Mouse (Mus musculus) lung, postnatal 36 days (tissue): Measurements from ENCODE around the gene Dnm3.

Experiments
- DNase-seq: peaks from one replicate; pipeline ENCODE4 v3.0.0; 2022; ENCODE audit warnings: mixed read lengths

The Dnm3 gene

DNA sequence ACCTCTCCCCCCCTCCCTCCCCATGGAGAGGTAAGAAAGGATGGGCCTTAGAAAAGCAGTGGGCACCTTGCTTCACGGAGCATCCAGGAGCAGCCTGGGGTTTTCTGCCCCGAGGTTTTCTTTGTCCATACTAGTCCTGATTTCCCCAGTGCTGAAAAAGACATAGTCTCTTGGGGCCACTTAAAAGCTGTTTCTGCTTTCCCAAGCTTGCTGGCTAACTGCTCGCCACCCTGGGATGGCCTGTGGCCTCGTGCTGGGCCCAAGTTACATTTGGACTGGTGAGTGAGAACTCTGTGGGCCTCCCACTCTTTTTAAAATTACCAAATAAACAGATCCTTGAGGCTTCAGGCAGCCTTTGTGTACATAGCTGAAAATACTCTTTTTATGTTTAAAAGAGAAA lies 500.5 kb downstream of the Dnm3 start:
- DNase-seq: no peak

DNA sequence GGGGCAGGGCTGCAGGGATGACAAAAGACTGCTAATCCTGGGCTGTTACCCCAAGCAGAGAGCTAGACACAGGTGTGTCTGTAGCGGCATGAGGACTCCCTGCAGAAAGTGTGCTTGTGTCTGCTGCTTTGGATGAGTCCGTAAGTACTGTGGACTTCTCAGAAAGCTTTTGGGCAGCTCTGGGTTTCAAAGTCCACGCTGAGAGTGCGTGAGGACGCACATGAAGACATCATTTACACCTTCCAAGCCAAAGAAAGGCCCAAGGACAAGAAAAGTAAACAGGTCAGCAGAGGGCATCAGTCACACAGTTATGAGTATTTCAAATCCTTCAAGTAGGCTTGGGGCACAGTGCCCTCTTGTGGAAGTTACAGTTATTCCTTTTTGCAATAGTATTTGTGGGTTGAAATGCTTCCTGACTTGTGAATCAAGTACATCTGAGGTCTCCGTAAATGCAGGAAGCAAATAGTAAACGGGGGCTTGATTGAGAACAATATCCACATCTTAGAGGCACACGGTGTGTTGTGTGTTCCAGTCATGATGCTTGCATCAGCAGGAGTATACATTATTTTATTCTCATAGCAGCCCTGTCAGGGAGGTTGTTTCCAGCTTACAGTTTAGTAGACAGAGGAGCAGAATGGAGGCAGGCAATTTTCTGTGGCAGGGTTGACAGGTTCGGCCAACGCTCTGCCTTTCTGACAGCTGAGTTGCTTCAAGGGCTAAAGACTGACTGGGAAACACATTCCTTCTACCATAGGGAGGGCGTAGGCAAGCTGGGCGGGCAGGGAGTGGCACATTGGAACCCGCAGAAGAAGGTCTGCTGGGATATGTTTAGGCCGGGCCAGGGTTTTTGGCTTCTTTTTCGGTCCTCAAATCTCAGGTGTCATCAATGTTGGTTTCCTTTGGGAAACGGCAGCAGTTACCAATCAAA lies 501.3 kb downstream of the Dnm3 start:
- DNase-seq: peak; percentile 95

DNA sequence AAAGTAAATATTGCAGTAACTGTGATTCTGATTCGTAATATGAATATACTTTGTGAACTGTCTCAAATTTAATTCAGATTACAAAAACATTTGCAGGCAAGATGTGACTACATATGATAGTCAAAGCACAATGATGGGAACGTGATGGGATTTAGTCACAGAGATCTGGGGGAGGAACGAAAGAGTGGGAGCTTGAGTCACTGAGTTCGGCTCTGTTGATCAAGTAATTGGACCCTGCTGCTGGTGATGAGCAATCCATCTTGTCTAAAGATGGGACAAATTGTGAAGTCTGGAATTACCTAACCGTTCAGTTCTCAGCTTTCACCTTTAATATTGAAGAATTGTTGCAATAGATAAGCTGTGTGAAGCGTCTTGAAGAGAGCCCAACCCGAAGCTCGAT lies 505.6 kb downstream of the Dnm3 start:
- DNase-seq: no peak

DNA sequence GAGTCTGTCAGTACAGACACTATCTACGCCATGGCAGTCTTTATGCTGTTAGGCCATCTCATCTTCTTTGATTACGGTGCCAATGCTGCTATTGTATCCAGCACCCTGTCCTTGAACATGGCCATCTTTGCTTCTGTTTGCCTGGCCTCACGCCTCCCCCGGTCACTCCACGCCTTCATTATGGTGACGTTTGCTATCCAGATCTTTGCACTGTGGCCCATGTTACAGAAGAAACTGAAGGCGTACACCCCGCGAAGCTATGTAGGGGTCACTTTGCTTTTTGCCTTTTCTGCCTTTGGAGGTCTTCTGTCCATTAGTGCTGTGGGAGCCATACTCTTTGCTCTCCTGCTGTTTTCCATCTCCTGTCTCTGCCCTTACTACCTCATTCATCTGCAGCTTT lies 507.0 kb downstream of the Dnm3 start:
- DNase-seq: no peak

DNA sequence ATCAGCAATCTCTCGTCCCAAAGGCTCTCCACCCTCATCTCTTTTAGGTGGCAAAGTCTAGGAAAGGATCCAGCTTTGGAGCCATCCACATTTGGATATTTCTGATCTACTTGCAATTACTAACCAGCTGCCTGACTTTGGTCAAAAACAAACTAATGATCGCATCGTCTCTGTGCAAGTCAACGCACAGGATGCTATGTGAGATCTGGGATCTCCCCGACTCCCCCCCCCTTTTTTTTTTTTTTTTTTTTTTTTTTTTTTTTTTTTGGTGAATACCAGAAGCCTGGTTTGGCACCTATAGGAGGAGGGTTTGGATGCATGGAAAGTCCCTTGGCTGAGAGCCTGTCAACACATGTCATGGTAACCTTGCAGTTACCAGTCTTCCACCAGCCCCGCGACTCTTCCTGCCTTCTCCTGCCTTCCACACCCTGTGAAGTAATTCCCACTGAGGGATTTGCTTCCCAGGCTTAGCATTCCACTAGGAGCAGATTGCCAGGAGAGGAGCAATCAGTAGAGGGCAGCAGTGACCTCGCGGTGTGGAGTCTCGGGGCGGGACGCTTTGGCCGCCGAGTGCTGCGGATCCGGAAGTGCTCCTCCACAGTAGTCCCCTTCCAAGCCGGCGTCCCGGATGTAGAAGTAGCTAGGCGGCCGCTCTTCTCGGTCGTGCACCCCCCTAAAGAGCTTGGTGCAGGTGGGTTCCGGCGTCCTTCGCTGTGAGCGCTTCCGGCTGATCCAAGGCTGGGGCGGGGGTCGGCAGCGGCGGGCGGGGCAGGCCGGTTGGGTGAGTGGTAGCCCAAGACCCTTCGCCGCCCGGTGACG lies 509.0 kb downstream of the Dnm3 start, which contains the start of gene Pigc:
Gene Pigc (plus strand): TSS at position 598 of the 819 bp plus-strand sequence.
- peak; percentile 98 for DNase-seq

DNA sequence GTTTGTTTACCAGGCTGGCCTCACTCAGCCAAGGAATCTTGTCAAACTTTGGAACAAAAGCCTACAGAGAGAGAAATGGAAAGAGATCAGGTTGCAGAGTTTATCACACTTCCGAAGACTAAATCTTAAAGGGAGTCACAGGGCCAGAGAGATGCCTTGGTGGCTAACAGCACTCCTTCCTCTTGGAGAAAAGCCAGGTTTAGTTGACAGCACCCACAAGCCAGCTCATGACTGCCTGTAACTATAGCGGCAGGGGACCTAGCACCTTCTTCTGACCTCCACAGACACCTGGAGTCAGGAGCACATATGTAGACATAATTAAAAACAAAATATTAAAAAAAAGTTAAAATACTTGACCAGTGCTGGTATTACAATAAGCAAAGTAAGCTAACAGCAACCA lies 509.9 kb downstream of the Dnm3 start:
- no peak for DNase-seq

DNA sequence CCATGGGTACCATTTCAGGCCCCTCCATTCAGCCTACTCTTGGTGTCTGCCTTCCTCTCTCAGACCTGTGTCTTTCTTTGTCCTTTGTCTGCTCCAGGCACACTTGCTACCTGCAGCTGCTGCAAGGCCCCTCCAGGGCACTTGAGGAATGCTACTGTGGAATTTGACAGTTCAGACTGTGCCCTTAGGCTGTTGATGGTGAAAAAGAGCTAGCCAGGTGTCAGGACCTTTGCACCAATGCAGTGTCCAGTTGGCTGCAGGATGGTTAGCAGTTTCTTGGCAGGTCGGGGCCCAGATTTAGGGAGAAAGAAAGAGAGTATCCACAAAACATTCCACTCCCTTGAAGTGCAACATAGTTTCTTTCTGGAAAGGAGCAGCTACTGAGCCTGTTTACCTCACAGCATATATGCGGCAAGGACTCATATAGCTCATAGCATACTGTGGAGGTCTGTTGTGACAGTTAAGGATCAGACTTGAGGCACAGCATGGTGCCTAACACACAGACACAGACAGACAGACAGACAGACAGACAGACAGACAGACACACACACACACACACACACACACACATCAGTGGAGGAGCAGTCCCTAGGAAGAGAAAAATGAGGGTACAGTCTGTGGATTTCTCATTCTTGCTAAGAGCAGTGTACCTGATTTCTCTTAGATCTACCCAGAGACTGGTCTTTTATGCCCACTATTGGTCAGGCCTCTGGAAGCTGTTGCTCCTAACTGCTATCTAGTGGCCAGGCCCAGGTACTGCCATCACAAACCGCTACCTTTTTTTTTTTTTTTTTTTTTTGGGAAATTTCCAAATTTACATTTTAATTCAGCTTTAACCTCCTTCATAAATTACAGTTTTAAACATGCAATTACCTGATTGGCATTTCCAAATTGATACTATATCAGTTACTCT lies 515.1 kb downstream of the Dnm3 start:
- no peak for DNase-seq

DNA sequence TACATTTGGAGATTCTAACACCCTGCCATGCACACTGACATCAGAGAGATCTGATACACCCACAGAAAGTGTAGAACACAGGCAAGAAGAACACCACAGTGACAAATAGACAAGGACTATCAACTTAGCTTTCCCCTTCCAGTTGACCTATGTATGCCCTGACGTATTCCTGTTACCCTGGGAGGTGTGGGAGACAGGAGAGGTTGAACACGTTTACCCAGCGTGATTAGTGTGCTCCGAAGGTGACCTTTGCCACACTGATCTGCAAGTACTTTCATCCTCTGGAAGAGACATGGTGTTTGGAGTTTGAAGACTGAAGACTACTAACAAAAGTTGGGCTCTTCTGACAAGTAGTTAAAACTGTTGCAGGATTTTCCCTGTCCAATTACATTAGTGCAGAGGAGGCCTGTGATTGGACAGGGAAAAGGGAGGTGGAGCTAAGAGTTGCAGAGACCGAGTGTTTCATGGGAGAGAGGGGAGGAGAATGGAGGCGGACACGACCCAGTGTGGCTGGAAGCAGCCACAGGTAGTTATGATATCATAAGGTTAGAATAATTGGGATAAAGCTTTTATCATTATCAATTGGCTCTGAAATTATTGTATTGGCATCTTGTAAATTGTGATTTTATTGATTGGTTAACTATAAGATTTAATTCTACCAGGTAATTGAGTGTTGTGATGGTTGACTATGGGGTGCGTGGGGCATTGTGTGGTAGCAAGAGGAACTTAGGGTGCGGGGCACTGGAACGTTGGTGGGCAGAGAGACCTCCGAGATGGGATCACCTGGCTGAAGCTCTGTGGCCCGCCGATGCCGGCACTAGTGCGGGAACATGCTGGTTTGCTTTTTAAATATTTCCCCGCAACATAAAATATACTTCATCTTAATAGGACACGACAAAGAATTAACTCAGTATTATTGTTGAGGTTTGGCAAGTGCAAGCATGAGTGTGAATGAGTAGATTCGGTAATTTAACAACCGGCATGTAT lies 519.6 kb downstream of the Dnm3 start:
- DNase-seq: no peak

DNA sequence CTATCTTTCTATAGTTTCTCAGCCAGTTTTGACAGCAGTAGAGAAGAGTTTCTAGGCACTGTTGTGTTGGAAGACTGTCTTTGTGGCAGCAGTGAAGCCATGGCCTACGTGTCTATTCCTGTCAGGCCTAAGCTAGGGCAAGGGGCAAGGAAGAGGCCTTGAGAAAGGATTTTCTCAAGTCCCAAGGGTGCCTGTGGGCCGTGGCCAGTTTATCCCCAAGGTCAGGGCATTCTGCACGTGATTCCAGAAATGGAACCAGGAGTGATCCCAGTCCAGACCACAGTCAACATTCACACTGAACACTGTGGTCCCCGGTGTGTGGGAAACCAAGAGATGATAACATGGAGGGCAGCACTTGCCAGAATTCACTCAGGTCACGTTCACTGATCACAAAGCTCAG lies 522.0 kb downstream of the Dnm3 start:
- DNase-seq: no peak

DNA sequence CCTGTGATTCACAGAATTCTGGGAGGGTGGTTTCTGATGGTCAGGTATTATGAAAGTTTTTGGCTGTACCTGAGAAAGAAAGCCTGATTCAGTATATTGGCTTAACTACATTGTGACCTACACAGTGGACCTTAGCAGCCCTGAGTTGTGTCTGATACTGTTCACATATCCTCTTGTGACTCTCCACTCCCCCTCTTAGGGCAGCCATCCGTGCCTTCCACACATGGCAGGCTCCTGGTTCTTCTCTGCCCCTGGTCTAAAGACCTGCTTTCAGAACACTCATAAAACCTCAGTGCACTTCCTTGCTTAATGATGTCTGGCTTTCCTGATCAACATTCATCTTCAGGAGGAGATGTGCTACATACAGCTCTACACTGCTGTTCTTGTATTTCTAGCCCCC lies 525.2 kb downstream of the Dnm3 start:
- no peak for DNase-seq

DNA sequence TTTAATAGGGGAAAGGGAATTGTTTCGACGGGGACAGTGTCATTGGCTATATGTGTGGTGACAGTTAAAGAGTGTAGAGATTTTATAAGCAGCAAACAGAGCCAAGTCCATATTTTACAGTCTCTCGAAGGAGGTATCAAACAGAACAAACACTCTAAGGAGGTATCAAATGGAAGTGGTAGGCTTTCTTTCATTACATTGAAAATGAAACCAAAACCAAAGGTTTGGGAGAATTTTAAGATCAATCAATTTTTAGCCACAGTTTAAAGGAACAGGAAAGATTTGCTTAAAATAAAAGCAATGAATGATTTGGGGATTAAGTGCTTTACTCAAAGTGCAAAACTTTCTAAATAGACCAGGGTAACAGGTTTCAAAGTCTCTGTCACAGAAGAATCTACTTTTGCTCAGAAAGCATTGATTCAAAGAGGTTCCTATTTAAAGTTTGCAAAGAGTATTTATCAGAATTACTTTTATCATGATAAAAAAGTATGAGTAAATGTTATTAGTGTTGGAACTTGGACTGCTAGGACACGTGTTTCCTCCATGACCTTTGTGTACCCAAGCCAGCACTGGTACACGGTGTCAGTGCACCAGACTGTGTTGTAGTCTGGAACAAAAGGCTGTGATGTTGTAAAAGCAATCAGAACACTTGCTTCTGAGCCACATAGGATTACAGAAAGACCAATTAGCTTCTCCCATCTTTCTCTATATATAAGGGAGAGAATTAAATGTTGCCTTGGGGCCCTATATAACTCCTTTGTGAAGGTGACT lies 526.6 kb downstream of the Dnm3 start:
- DNase-seq: no peak

DNA sequence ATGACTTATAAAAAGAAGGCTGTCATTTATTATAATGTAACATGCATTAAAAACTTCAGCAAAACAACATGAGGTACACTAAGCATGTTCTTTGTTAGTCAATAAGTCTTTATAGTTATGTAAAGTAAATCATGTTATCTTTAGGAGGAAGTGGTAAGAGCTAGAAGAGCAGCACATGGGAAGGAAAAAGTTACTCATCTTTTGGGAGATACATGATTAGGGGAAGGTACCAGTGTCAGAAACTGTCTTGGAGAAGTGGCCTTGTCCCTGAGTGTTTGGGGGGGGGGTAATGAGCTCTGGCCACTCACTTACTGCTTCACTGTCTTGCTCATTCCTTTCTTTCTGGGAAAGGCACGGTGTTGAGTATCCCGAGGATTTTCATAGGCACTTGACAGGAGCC lies 535.8 kb downstream of the Dnm3 start:
- DNase-seq: no peak
